Mouse (Mus musculus): ENCODE data around the gene Slain2. TPM values are rescaled to one million over a fixed set of nuclear protein-coding genes. Genes with fewer than 3 reads are reported as not detected.

The Slain2 gene
- 5.7 TPM for polyA plus RNA-seq (2017; shearing (Covaris generic))

GRCm38 (mm10) chr5:72913648-72914557, at the start of gene Slain2:
Slain2 (plus strand) TSS chr5:72914304.

GRCm38 (mm10) chr5:72868091-72868875, 45.8 kb upstream of the Slain2 start, which contains the start of gene Tec:
Tec (minus strand) TSS chr5:72868483.

GRCm38 (mm10) chr5:72974602-72975001, 60.5 kb downstream of the Slain2 start, which contains the start of gene Gm10135:
Gm10135 (minus strand) TSS chr5:72974702.

GRCm38 (mm10) chr5:73006784-73007581, 92.9 kb downstream of the Slain2 start, which contains the start of gene Slc10a4:
Slc10a4 (plus strand) TSS chr5:73006883.

Other genes with a start within 250 kb of the Slain2 start
- gene Txk, start 161.5 kb upstream of the Slain2 start, polyA plus RNA-seq (2017; shearing (Covaris generic)), result 116 TPM
- gene Tec, start 45.8 kb upstream of the Slain2 start, polyA plus RNA-seq (2017; shearing (Covaris generic)), result 19.4 TPM
- not detected for gene Gm10135, start 60.4 kb downstream of the Slain2 start, polyA plus RNA-seq (2017; shearing (Covaris generic))
- gene Slc10a4, start 92.6 kb downstream of the Slain2 start, polyA plus RNA-seq (2017; shearing (Covaris generic)), result not detected

Data from CD4-positive, CD25-positive, alpha-beta regulatory T cell, adult 9 weeks (primary cell).